Mouse (Mus musculus) brain, embryonic 14.5 days (tissue): Measurements from ENCODE around the gene Pepd.

Experiments used
- CTCF ChIP-seq: fragments of 200-500 bp; IDR thresholded peaks from 2 replicates; pipeline ENCODE4 v1.5.1; 2012; ENCODE audit warnings: inconsistent platforms, mild to moderate bottlenecking, moderate library complexity, borderline replicate concordance; ENCODE audit not compliant: insufficient read depth, insufficient read length; ENCODE audit errors: extremely low read depth
- POLR2A ChIP-seq: fragments of 200-500 bp; IDR thresholded peaks from 2 replicates; pipeline ENCODE4 v1.6.1; 2012; ENCODE audit warnings: mild to moderate bottlenecking, inconsistent platforms, borderline replicate concordance; ENCODE audit not compliant: poor library complexity, insufficient read depth, insufficient read length, severe bottlenecking; ENCODE audit errors: extremely low read depth

DNA sequence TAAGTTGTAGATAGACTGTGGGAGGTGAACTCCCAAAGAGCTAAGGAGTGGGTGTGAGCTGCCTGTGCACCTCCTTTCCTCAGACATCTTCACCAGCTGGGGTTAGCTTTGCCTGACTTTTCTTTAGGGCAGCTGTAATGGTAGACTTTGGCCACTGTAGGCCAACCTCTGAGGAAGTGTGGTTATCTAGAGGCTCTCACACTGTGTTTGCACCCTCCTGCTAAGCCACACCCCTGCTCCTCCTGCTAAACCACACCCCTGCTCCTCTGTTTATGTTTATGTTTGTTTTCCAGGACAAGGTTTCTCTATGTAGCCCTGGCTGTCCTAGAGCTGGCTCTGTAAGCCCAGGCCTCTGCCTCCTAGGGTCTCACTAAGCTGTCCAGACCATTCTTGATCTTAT is 73.5 kb downstream of the Pepd start:
- no peak for TF ChIP-seq CTCF
- TF ChIP-seq POLR2A, result no peak
